Mouse (Mus musculus) liver, embryonic 14.5 days (tissue): ENCODE data around the gene Helz. TPM values are rescaled to one million over a fixed set of nuclear protein-coding genes. Genes with fewer than 3 reads are reported as not detected.

Experiments
- ATAC-seq: fragments of 200-750 bp; cut with Nextera tagmentation; 2 replicates; pipeline ENCODE4 v1.8.0; 2017; ENCODE audit warnings: moderate number of reproducible peaks, mild to moderate bottlenecking, moderate library complexity; ENCODE audit not compliant: insufficient read depth
- DNase-seq, 3 experiments: peaks; one replicate each; pipeline ENCODE4 v3.0.0-alpha.2; 2012 to 2013; ENCODE audit warnings: low read depth in 3 of 3, low spot score in 3 of 3
- H3K27ac ChIP-seq: fragments of 300-500 bp; sonication (generic); 2 replicates; pipeline ENCODE4 v1.5.1; 2014; ENCODE audit warnings: moderate library complexity, mild to moderate bottlenecking, control low read depth, inconsistent platforms
- H3K27me3 ChIP-seq: fragments of 300-500 bp; sonication (generic); 2 replicates; pipeline ENCODE4 v1.6.1; 2014; ENCODE audit warnings: mild to moderate bottlenecking, low read length, moderate library complexity; ENCODE audit not compliant: control insufficient read depth, insufficient read depth
- H3K36me3 ChIP-seq: fragments of 300-500 bp; sonication (generic); replicated peaks from 2 replicates; pipeline ENCODE4 v1.6.1; 2014; ENCODE audit warnings: low read depth; ENCODE audit not compliant: control insufficient read depth, insufficient read depth
- H3K4me1 ChIP-seq, 2 experiments: fragments of 200-500 bp in 1 of 2; fragments of 300-500 bp in 1 of 2; sonication (generic) in 1 of 2; replicated peaks; 2 replicates each; pipeline ENCODE4 v1.6.1; 2012 to 2014; ENCODE audit warnings: antibody characterized with exemption in 1 of 2, inconsistent platforms in 1 of 2, low read length in 1 of 2; ENCODE audit not compliant: control insufficient read depth in 2 of 2, insufficient read depth in 2 of 2
- H3K4me2 ChIP-seq: fragments of 300-500 bp; sonication (generic); 2 replicates; pipeline ENCODE4 v1.6.1; 2014; ENCODE audit warnings: low read depth, mild to moderate bottlenecking, control low read depth, moderate library complexity
- H3K4me3 ChIP-seq, 2 experiments: fragments of 200-500 bp in 1 of 2; fragments of 300-500 bp in 1 of 2; sonication (generic) in 1 of 2; 2 replicates each; pipeline ENCODE4 v1.5.1; 2012 to 2014; ENCODE audit warnings: low read depth in 2 of 2, low read length in 2 of 2, mild to moderate bottlenecking in 2 of 2, control low read depth in 1 of 2, inconsistent platforms in 1 of 2, moderate library complexity in 1 of 2; ENCODE audit not compliant: insufficient read depth in 1 of 2
- H3K9ac ChIP-seq: fragments of 300-500 bp; sonication (generic); replicated peaks from 2 replicates; pipeline ENCODE4 v1.6.1; 2014; ENCODE audit warnings: mild to moderate bottlenecking, control low read depth, moderate library complexity
- H3K9me3 ChIP-seq: fragments of 300-500 bp; sonication (generic); 2 replicates; pipeline ENCODE4 v1.6.1; 2016; ENCODE audit warnings: low read length, mixed read lengths; ENCODE audit not compliant: control insufficient read depth
- CTCF ChIP-seq: IDR thresholded peaks from 2 replicates; pipeline ENCODE4 v1.5.1; 2016; ENCODE audit warnings: antibody characterized with exemption, low read depth, control low read depth
- EP300 ChIP-seq: IDR thresholded peaks from 2 replicates; pipeline ENCODE4 v1.6.1; 2016; ENCODE audit warnings: antibody characterized with exemption, low read depth
- whole genome bisulfite sequencing: fragments of 180-500 bp; shearing (Covaris S2); extraction: QIAGEN DNeasy Blood & Tissue Kit; methylation state at CpG from one replicate; pipeline ENCODE4 v1.1.7; 2014; ENCODE audit not compliant: insufficient replicate concordance; 5-methylcytosine and 5-hydroxymethylcytosine counted together
- polyA plus RNA-seq, 2 experiments: library from polyadenylated mRNA; depleted of rRNA in 1 of 2; stranded (reverse) in 1 of 2; unstranded in 1 of 2; fragments of >200 nt; fragmentation: Nextera tagmentation in 1 of 2; extraction: Ambion mirVana in 1 of 2; gene quantifications; 2 replicates each; pipeline versions ENCODE4 v1.2.1 to v1.2.3; 2012 to 2014

The Helz gene
- polyA plus RNA-seq, 2 experiments, result 3.0 to 5.6 TPM

GRCm38 (mm10) chr11:107682694-107683355, 135.1 kb downstream of the Helz start:
- H3K4me3 ChIP-seq, result no peak overlapping the region
- no peaks in the 10 kb centered on the region; the same call in 1 of the 2 replicates for H3K36me3 ChIP-seq
- DNase-seq (no peak), ATAC-seq (no peak)
- no peaks in the 10 kb centered on the region for H3K9me3 ChIP-seq
- 72% methylated on average over 9 of the region's 9 CpGs for WGBS
- no peaks in the 10 kb centered on the region for H3K27me3 ChIP-seq
- TF ChIP-seq EP300, result no peak
- TF ChIP-seq CTCF, result no peak
- no peak overlapping the region for H3K9ac ChIP-seq
- H3K4me2 ChIP-seq, result no peak overlapping the region
- no peaks in the 10 kb centered on the region for H3K4me1 ChIP-seq
- no peak overlapping the region for H3K27ac ChIP-seq

DNA sequence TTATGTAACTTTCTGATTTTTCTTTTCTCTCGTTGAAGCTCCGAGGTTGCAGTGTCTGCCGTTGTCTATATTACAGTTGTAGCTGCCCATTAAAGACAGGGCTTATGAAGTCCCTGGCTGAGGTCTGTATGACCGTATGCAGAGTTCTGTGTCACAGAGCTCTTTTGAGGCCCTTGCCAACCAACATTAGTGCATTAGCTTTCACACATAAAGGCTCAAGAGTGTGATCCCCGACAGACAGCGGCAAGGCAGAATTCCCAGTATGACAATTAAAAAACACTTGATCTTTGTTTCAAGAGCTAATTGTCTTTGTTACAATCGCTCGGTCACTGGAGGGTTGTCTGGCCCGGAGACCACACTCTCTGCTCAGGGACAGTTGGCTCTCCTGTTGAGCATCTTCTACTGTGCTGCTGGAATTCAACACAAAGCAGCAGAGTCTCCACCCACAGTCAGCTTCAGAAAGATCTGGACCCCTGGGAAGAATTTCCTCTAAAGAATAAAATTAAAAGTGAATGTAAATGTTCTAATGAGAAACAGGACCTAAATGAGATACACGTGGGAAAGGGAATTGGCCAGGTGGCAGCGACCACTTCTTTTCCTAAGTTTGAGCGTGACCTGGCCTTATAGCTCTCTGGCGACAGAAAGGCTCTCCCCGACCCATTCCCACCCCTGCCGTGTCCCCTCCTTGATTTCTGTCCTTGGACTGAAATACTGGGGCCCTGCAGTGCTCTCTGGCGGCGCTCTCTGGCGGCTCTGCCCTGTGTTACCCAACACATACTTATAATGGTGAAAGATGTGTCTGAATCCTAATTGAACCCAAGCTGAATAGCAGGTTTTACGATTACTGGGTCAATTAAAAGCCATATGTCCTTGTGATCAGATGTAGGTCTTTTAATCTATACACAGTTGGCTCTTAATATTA, 136.1 kb downstream of the Helz start:
- no peak for ATAC-seq
- H3K36me3 ChIP-seq, result no peaks in the 10 kb centered on the region; the same call in 1 of the 2 replicates
- WGBS, result 78% methylated on average over 19 of the region's 19 CpGs

GRCm38 (mm10) chr11:107686290-107686689, 138.6 kb downstream of the Helz start:
- Histone ChIP-seq H3K27ac (no peak overlapping the region), H3K4me1 (peaks cover 0 to 2% of the 10 kb centered on the region in 2 experiments; a peak in 1 of 4 replicates), H3K27me3 (no peaks in the 10 kb centered on the region), H3K36me3 (no peaks in the 10 kb centered on the region; the same call in 1 of the 2 replicates), H3K4me3 (no peak overlapping the region), H3K9ac (no peak overlapping the region), H3K9me3 (no peaks in the 10 kb centered on the region), H3K4me2 (no peak overlapping the region)
- TF ChIP-seq EP300, result no peak
- TF ChIP-seq CTCF, result no peak
- DNase-seq, result no peak
- WGBS, result 81% methylated on average over 20 of the region's 20 CpGs
- ATAC-seq, result no peak

More for the DNA sequence above, 136.1 kb downstream of the Helz start:
- no peak for TF ChIP-seq EP300
- no peak for TF ChIP-seq CTCF
- H3K27me3 ChIP-seq, result no peaks in the 10 kb centered on the region
- no peak overlapping the region for H3K4me3 ChIP-seq
- H3K9me3 ChIP-seq, result no peaks in the 10 kb centered on the region
- no peak overlapping the region for H3K27ac ChIP-seq
- no peak overlapping the region for H3K9ac ChIP-seq
- peaks cover 0 to 2% of the 10 kb centered on the region in 2 experiments; a peak in 1 of 4 replicates for H3K4me1 ChIP-seq
- no peak for DNase-seq
- H3K4me2 ChIP-seq, result no peak overlapping the region

DNA sequence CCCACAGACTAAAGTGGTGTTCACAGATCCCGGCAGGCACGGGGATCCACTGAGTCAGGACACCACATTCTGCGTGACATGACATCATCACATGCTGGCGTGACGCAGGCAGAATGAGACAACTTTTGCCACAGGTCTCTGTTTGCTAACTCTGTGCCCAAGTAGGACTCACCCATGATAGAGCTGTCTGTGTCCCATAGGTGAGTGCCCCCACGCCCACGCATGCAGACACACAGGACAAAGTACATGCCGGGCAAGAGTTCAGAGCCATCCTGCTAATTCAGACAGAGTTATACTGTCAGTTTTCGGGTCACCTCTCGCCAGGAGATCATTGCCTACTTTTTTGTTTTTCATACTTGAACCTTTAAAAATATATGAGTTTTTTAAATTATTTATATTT, 140.8 kb downstream of the Helz start:
- Histone ChIP-seq H3K4me1 (peaks cover 0 to 2% of the 10 kb centered on the region in 2 experiments; a peak in 1 of 4 replicates), H3K27me3 (no peaks in the 10 kb centered on the region), H3K4me3 (no peak overlapping the region), H3K9me3 (no peaks in the 10 kb centered on the region), H3K36me3 (no peaks in the 10 kb centered on the region; the same call in 1 of the 2 replicates), H3K27ac (no peak overlapping the region), H3K9ac (no peak overlapping the region), H3K4me2 (no peak overlapping the region)
- no peak for DNase-seq
- 79% methylated on average over 10 of the region's 10 CpGs for WGBS
- no peak for ATAC-seq
- TF ChIP-seq CTCF (no peak), EP300 (no peak)

GRCm38 (mm10) chr11:107691569-107691968, 143.8 kb downstream of the Helz start:
- no peaks in the 10 kb centered on the region; the same call in 1 of the 2 replicates for H3K36me3 ChIP-seq
- no peak for DNase-seq
- no peak overlapping the region for H3K9ac ChIP-seq
- no peaks in the 10 kb centered on the region for H3K9me3 ChIP-seq
- 55% methylated on average over 8 of the region's 8 CpGs for WGBS
- no peaks in the 10 kb centered on the region for H3K27me3 ChIP-seq
- H3K4me2 ChIP-seq, result no peak overlapping the region
- TF ChIP-seq CTCF, result no peak
- no peak for TF ChIP-seq EP300
- peaks cover 0 to 2% of the 10 kb centered on the region in 2 experiments; a peak in 1 of 4 replicates for H3K4me1 ChIP-seq
- ATAC-seq, result no peak
- H3K27ac ChIP-seq, result no peak overlapping the region
- H3K4me3 ChIP-seq, result no peak overlapping the region
